Mouse (Mus musculus) CH12.LX (cell line): ENCODE results near the gene Zfp626.

Source experiments
- CTCF ChIP-seq, 2 experiments: IDR thresholded peaks in 1 of 2; conservative IDR thresholded peaks in 1 of 2; 2 replicates each; pipeline ENCODE4 v1.5.1; 2011 to 2012; ENCODE audit warnings: low read depth in 2 of 2, low read length in 2 of 2, improper control_type of control experiment in 1 of 2, inconsistent platforms in 1 of 2, mild to moderate bottlenecking in 1 of 2, moderate library complexity in 1 of 2
- EP300 ChIP-seq: IDR thresholded peaks from 2 replicates; pipeline ENCODE4 v1.6.1; 2011; ENCODE audit warnings: low read length, improper control_type of control experiment
- HCFC1 ChIP-seq: IDR thresholded peaks from 2 replicates; pipeline ENCODE4 v1.6.1; 2012; ENCODE audit warnings: low read depth, mild to moderate bottlenecking, inconsistent platforms, low read length, improper control_type of control experiment
- MAX ChIP-seq: IDR thresholded peaks from 2 replicates; pipeline ENCODE4 v1.6.1; 2011; ENCODE audit warnings: low read length, improper control_type of control experiment
- MEF2A ChIP-seq: IDR thresholded peaks from 2 replicates; pipeline ENCODE4 v1.6.1; 2014; ENCODE audit warnings: low read depth, mild to moderate bottlenecking, inconsistent platforms, low read length, improper control_type of control experiment, borderline replicate concordance
- MYC ChIP-seq: IDR thresholded peaks from 2 replicates; pipeline ENCODE4 v1.6.1; 2011; ENCODE audit warnings: low read depth, mild to moderate bottlenecking, improper control_type of control experiment, low read length
- NELFE ChIP-seq: IDR thresholded peaks from 2 replicates; pipeline ENCODE4 v1.6.1; 2011; ENCODE audit warnings: low read depth, low read length, improper control_type of control experiment
- POLR2A ChIP-seq: IDR thresholded peaks from 2 replicates; pipeline ENCODE4 v1.6.1; 2011; ENCODE audit warnings: low read depth, mild to moderate bottlenecking, improper control_type of control experiment, low read length
- TBP ChIP-seq: conservative IDR thresholded peaks from 2 replicates; pipeline ENCODE4 v1.6.1; 2011; ENCODE audit warnings: low read depth, low read length, improper control_type of control experiment
- USF1 ChIP-seq: IDR thresholded peaks from 2 replicates; pipeline ENCODE4 v1.6.1; 2014; ENCODE audit warnings: low read depth, mild to moderate bottlenecking, inconsistent platforms, low read length, improper control_type of control experiment
- ZMIZ1 ChIP-seq: IDR thresholded peaks from 2 replicates; pipeline ENCODE4 v1.6.1; 2012; ENCODE audit warnings: low read depth, mild to moderate bottlenecking, inconsistent platforms, low read length, improper control_type of control experiment

GRCm38 (mm10) chr7:27860396-27861235 lies 53.6 kb downstream of the Zfp626 start:
- TF ChIP-seq CTCF (conservative IDR thresholded peaks at IDR 0.05 in 1 of 2, IDR thresholded peaks at IDR 0.05 in 1 of 2; ENCODE audit: low read depth in 2 of 2, low read length in 2 of 2) (no peak), ZMIZ1 (peak; percentile 62; the same call in 1 of the 2 replicates), POLR2A (peak; percentile 92), HCFC1 (peak; percentile 70), MAX (no peak), MYC (peak; percentile 47; the same call in 1 of the 2 replicates), EP300 (no peak), USF1 (no peak), MEF2A (peak; percentile 57; the same call in 1 of the 2 replicates), TBP (peak; percentile 92), NELFE (peak; percentile 72)
